Mouse (Mus musculus): Measurements from ENCODE around the gene Scamp4.
"Not testable (repeated sequence)": the region's sequence is repeated elsewhere in the genome, so short reads cannot be mapped to it uniquely, and the experiment has no call there.

Scamp4 gene

DNA sequence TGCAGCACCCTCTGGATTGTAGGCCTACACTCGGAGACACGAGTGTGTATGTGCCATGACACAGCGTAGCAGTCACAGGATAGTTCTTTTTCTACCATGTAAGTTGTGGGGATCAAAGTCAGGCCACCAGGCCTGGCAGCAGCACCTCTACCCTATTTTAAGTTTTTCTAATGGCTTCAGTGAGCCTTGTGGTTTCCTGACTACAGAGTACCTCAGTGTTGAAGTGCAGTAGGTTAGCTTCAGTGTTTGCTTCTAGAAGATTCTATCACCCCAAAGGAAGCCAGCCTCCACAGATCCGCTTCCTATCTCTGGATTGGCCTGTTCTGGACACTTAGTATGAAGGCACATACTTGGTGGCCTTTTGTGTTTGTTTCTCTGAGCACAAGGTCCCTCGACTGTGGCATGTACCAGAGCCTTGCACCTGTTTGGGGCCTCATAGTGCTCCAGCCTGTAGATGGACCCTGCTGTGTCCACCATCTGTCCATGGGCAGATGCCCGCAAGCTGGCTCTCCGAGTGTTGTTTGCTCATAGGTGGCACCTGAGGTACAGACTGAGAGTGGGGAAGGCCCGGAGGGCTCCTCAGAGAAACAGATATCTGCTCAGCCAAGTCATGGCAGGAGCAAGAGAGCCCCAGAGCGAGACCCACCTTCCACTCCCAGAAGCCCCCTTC is 7.6 kb downstream of the Scamp4 start:
- DNase-seq (ENCODE audit: low spot score in 2 of 2) = no peak

DNA sequence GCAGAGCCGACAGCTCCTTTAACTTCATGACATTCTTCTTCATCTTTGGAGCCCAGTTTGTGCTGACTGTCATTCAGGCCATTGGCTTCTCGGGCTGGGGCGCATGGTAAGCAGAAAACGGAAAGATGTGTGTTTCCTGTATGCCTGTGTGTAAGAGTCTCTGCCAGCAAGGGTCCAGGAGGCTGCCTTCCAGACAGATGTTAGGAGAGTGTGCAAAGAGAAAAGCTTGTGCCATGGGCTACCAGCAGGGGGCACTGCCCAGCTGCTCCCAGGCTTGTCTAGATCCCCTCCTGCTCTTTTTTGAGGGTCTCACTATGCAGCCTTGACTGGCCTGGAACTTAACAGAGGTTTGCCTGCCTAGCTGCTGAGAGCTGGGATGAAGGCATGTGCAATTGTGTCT is 8.4 kb downstream of the Scamp4 start:
- DNase-seq (ENCODE audit: low spot score in 2 of 2) = peak; percentile 32 to 39

DNA sequence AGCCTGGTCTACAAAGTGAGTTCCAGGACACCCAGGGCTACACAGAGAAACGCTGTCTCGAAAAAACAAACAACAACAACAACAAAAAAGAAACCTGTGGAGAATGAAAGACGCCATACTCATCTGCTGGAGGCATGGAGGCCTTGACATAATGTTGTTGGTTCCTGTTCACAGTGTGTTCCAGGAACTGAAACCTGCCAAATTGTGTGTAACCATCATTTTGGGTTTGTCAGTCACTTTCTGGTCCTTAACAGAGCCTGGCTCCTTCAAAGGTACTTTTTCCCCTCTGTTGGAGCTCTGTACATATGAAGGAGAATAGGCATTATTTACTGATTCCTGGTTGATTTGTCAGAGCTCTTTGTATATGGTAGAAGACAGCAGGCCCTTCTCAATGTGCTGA is 9.2 kb downstream of the Scamp4 start:
- DNase-seq (ENCODE audit: low spot score in 2 of 2) = no peak

GRCm38 (mm10) chr10:80613821-80614220 is 11.1 kb downstream of the Scamp4 start:
- no peak for DNase-seq (ENCODE audit: low spot score in 2 of 2)

GRCm38 (mm10) chr10:80614351-80614750 is 11.7 kb downstream of the Scamp4 start:
- no peak for DNase-seq (ENCODE audit: low spot score in 2 of 2)

DNA sequence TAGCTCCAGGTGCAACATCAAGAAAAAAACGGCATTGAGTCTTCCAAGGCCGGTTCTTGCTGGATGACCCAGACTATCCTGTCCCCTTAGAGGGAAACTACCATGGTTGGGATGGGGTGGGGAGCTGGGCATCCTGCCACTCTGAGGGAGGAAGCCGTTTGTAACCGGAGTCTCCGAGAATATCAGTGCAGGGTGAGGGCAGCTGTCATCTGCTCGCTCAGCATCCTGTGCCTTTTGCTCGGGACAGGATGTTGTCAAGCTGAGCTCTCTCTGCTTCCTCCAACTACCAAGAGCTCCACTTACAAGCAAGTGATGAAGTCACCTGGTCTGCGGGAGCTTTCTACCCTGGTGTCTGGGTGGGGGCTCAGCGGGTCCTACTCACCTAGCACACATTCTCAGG is 15.5 kb downstream of the Scamp4 start:
- DNase-seq (ENCODE audit: low spot score in 2 of 2) = no peak

DNA sequence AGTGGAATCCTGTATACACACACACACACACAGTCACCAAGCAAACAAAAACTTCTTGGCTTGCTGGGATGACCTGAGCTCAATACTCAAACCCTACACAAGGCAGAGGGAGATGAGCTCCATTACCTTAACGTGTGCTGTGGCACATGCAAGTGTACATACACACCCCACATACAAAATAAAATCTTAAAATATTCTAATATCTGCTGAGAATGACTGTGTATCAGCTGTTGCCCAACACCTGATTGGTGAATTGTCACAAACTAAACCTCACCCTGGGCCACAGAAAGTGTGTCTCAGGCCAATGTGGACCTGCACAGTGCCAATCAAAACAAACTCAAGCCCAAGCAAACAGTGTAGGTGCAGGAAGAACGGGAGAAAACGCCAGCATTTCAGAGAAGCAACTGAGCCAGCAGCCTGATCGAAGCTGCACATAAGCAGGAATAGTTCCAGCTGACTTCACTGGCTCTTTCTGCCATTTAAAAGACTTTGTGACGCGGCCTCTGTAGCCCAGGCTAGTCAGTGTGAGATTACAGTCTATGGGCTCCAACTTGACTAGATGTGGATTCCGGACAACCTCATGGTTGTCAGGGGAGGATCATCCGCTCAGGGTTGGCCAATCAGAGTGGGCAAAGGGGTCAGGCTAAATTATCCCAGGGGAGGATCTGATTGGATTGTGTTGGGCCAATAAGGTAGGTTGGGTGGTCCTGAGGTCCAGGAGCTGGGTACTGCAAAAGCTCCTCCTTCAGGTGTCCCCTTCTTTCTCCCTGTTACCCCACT is 17.0 kb downstream of the Scamp4 start:
- DNase-seq (ENCODE audit: low spot score in 2 of 2) = no peak

DNA sequence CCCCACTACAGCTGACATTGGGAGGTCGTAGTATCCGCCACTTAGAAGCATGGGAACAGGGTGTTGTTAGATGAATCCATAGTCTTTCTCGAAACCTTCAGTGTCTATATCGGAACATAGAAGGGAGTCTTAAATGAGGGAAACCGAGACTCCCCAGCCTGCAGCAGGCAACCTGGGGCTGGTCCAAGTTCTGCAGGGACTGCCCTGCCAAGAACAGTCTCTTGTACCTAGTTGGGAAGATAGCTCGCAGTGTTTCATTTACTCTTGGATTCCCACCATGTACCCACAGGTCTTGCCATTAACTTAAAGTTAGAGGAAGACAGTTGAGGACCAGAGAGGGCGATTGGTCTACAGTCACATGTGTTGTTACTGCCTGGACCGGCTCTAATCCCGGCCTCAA is 17.7 kb downstream of the Scamp4 start:
- DNase-seq (ENCODE audit: low spot score in 2 of 2) = no peak

DNA sequence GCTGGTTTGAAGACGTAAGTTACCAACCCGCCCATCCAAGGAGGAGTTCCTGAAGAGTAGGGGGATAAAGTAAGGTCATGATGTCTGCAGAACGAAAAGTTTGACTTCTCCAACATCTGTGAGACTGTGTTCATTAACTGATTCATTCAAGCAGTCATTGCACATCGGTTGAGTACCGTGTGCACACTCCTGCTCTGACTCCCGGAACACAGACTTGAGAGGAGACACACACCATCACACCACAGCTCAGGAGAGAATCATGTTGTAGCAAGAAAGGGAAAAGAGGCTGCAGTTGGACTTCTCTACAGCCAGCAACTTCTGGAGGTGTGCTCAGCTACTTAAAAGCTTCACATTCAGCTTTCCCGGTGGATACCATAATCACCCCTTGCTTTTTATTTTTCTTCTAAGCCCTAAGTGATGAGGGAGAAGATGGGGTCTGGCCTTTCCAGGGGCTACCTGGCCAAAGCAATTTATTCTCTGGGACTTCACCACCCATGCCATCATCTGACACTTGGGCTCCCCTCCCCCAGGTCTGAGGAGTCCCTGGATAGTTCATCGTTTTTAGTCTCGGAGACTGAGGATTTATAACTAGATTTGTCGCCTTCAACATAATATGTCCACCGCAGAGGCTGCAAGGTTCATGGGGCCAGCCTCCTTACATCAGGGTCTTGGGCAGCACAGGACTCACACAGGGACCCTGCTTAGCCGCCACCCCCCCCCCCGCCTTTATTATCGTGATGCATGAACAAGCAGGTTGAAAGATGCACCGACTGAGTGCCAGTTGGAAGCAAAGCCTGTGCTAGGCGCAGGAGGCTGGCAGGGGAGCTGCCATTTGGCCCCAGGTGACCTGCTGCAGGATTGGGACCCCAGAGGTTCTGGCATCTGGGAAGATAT is 18.4 kb downstream of the Scamp4 start:
- no peak for DNase-seq (ENCODE audit: low spot score in 2 of 2)

DNA sequence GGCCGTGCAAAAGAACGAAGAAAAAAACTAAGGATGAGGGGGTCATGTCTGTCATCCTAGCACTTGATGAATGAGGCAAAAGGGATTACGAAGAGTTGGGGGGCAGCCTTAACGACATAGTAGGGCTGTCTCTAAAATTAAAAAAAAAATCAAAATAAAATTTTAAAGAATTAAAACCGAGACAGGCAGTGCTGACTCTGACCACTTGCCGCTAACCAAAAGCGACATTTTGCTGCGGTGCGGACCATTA is 18.9 kb downstream of the Scamp4 start:
- DNase-seq (ENCODE audit: low spot score in 2 of 2) = no peak

DNA sequence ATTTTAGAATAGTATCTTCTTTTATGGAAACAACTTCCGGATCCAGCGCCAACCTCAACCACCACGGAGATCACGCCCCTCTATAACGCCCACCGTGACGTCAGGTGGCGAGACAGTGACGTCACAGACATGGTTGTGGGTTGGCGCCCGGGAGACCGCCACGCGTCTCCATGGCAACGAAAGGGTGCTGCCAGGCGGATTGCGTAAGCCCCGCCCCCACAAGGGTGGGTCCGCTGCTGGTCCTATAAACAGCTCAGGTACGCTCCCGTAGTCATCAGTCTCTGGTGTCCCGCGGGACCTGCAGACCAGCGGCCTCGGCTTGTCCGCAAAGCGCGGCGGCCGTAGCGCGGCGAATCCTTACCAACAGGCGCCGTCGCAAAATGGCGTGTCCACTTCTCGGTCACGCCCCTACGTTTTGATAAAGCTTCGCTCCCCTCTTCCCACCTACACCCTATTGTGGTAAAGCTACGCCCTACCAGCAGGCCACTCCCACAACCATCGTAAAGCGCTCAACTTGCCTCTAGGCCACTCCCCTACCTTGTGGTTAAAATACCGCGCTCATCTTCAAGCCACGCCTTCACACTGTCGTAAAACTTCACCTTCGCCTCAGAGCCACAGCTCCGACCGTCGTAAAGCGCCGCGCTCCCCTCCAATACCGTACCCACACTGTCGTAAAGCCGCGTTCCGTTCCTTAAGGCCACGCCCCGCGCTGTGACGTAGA is 19.4 kb downstream of the Scamp4 start:
- DNase-seq (ENCODE audit: low spot score in 2 of 2) = peak; percentile 99 to 100

DNA sequence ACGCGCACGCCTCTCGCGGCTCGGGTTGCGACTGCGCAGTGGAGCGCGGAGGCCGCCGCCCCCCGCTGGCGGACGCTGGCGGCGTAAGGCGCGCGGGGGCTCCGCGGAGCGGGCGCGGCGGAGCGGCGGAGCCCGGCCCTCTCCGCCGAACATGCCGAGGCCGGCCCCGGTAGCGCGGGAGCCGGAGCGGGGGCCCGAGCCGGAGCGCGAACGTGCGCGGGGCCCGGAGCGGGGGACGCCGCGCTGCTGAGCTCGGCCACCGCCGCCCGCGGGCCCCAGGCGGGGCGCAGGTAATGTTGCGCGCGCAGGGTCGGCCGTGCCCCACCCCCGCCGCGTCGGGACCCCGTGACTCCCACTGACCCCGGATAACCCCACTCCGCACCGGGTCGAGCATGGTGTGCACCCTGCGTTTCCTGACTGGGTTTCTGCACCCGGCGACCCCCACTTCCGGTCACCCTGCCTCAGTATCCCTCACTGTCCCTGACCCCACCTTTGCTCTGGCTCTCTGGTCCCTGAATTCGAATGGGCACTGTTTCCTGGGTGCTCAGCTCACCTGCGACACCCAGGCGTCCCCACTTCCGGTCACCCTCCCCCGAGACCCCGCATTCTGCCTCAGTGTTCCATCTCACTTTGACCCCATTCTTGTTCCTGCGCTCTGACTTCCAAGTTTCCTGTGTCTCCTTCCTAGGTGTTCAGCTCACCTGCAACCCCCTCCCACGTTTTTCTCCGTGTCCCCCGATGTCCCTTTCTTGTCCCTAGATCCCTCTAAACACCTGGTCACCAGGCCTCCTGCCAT is 20.2 kb downstream of the Scamp4 start, which contains the start of gene Csnk1g2:
Csnk1g2 (plus strand) TSS at position 178 of the 796 bp plus-strand sequence.
- DNase-seq (ENCODE audit: low spot score in 2 of 2) = no peak

GRCm38 (mm10) chr10:80623457-80624191 is 21.0 kb downstream of the Scamp4 start:
- peak; percentile 46 to 51 for DNase-seq (ENCODE audit: low spot score in 2 of 2)

DNA sequence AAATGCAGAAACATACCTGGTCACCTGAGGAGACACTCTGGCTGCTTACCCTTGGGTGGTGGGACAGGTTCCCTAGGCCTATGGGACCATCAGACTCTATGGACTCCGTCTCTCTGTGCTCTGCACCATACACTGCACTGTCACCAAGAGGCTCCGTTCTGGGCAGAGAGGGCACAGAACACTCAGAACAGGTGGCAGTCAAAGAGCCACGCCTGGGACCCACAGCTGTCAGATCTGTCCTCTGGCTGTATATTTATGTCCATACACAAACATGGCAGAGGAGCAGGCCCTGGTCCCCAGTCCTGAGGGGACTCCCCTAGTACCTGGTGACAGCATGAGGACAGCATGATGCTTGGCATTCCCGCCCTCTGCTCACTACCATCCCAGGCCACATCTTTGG is 23.1 kb downstream of the Scamp4 start:
- DNase-seq (ENCODE audit: low spot score in 2 of 2) = no peak

- no peak for DNase-seq (ENCODE audit: low spot score in 2 of 2)
Measured at GRCm38 (mm10) chr10:80627685-80628084, 25.0 kb downstream of the Scamp4 start.

DNA sequence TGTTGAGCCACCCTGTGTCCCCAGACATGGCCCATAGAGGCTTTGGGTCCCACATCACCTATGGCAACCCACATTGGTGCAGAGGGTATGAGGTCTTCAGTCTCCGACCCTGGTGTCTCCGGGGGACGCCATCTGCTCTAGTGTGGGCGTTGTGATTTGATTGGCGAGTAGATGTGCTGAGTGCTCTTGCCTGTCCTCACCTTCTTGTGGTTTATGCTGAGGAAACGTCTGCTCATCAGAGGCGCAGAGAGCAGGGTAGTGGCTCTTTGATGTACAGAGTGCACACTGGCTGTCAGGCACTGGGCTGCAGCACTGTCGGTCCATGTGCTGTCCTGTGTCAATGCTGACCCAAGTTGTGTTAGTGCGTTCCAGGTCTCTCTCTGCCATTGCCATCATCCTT is 26.3 kb downstream of the Scamp4 start:
- DNase-seq (ENCODE audit: low spot score in 2 of 2) = no peak

DNA sequence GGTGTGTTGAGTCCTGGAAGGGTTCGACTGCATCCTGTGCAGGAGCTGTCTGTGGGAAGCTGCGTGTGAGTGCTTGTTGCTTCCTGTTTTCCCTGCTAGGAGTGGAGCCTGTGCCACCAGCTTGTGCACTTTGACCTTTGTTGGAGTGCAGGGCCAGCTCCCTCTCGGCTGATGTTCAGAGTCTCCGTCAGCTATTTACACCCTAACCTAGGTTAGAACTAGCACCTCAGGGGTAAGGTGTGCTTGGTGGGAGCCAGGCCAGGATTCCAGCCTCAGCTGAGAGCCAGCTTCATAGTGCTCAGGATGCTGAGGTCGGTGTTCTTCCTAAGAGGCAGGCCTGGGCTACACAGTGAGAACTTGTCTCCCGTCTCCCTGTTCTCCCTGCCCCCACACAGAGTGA is 32.7 kb downstream of the Scamp4 start:
- no peak for DNase-seq (ENCODE audit: low spot score in 2 of 2)

GRCm38 (mm10) chr10:80646936-80647335 is 44.3 kb downstream of the Scamp4 start:
- DNase-seq (ENCODE audit: low spot score in 2 of 2) = no peak

DNA sequence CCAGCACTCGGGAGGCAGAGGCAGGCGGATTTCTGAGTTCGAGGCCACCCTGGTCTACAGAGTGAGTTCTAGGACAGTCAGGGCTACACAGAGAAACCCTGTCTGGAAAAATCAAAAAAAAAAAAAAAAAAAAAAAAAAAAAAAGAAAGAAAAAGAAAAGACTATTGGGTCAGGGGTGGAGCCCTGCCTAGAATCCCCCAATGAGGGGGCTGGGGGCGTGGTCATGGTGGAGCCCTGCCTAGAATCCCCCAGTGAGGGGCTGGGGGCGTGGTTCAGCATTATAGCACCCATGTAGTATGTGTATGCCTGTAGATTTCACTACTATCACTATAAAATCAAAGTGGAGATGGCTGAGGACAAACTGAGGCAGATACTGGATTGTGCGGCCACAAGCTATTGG is 47.2 kb downstream of the Scamp4 start:
- DNase-seq (ENCODE audit: low spot score in 2 of 2) = not testable (repeated sequence)

DNA sequence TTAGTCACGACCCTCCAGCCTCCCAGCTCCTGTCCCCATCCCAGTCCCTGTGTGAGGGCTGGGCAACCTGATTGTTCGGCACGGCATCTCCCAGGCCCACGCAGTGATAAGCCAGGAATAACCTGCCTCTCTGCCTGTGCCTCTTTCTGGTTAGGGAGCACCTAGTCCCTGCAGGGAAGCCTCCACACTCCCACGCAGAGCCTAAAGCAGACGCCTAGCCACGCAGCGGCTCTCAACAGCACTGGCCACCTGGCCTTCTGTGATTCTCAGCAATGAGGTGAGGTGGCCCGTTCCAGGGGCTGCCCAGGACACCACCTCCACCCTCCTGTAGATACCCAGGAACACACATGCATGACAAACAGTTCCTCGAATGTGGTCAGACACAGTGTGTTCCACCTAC is 47.7 kb downstream of the Scamp4 start:
- peak; percentile 51 to 56 for DNase-seq (ENCODE audit: low spot score in 2 of 2)

Data from right cerebral cortex, adult 2 months (tissue).